Mouse (Mus musculus): ENCODE results near the gene Rorc. TPM values are rescaled to one million over a fixed set of nuclear protein-coding genes. Genes with fewer than 3 reads are reported as not detected.

Gene Rorc
- polyA plus RNA-seq, 1 experiment from 2014 or later = 1.0 TPM

DNA sequence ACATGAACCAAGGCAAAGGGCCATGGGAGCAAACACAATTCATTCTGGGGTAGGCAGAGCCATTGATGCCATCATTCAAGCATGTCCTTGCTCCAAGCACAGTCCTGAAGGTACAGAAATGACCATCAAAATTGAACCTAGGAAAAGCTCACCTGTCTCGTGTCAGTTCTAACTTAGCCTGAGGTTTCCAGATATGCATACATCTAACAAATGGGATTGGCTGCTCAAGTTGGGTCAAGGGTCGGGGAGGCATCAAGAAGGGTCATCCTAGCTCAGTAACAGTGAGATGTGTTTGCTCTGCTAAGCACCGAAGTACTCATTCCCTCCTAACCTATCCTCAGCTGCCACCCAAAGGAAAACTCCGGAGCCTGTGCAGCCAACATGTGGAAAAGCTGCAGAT is 24.3 kb downstream of the Rorc start:
- no peak overlapping the region for H3K9ac ChIP-seq (replicated peaks)
- WGBS = 85% methylated on average over 4 of the region's 4 CpGs
- no peak for ATAC-seq (replicated peaks)
- no peak overlapping the region for H3K4me2 ChIP-seq (replicated peaks)
- H3K27me3 ChIP-seq = peaks cover 7% of the 10 kb centered on the region; the same call in 1 of the 2 replicates
- peaks cover 22% of the 10 kb centered on the region for H3K4me1 ChIP-seq
- no peaks in the 10 kb centered on the region for H3K9me3 ChIP-seq
- no peaks in the 10 kb centered on the region for H3K36me3 ChIP-seq
- H3K27ac ChIP-seq (replicated peaks) = no peak overlapping the region
- no peak overlapping the region for H3K4me3 ChIP-seq

DNA sequence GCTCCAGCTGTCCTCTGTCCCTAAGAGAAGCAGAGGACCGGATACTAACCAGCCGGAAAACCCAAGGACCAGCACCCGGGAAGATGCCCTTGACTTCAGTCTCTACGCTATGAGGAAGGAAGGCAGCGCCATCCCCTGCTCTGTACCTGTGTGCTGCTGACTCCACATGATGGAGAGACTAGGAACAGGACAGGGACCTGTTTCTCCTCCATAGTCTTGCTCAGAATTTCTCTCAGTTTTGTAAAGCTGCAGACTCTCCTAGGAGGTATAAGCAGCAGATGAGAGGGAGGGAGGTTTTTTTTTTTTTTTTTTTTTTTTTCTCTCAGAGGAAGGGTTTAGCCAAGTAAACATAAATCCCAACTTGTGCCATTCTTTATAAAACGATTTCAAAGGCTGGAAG is 25.6 kb downstream of the Rorc start, which contains the start of gene Lingo4:
Gene Lingo4, plus strand, starts transcription at position 301 of the 400 bp plus-strand sequence.
- WGBS = 80% methylated on average over 6 of the region's 6 CpGs
- peaks cover 7% of the 10 kb centered on the region; the same call in 1 of the 2 replicates for H3K27me3 ChIP-seq

DNA sequence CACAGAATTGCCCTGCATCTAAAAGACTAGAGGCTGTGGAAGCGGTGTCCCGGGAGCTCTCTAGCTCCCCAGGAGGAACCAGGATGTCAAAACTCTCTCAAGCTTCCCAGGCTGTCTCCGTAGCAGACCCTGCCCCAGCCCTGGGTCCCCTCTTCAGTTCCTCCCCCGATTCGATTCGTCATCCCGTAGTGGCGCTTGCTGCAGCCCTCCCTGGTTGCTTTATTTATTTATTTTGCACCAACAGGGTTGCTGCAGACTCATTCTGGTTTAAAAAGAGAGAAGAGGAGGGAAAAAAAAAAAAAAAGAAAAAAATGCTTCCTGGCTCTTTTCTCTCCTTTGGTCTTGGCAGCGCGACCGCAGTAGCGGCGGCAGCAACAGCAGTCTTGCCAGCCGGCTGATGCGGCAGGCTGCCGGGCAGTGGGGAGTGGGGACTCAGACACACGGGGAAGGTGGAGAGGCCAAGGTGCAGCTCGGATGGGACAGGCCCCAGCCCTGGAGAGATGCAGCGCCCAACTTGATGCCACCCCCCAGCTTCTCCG is 26.4 kb downstream of the Rorc start:
- Histone ChIP-seq H3K27ac (replicated peaks) (peak overlapping the region; percentile 55), H3K9me3 (no peaks in the 10 kb centered on the region), H3K4me2 (replicated peaks) (peak overlapping the region; percentile 75), H3K36me3 (no peaks in the 10 kb centered on the region), H3K9ac (replicated peaks) (peak overlapping the region; percentile 56), H3K27me3 (peaks cover 7% of the 10 kb centered on the region; the same call in 1 of the 2 replicates), H3K4me1 (peaks cover 22% of the 10 kb centered on the region), H3K4me3 (peak overlapping the region; percentile 42)
- peak; percentile 82 for ATAC-seq (replicated peaks)
- under 1% methylated on average over 20 of the region's 20 CpGs for WGBS

More for the DNA sequence above, 25.6 kb downstream of the Rorc start, which contains the start of gene Lingo4:
- peak within 1 kb of the TSS; percentile 55 for H3K27ac ChIP-seq (replicated peaks)
- peaks cover 22% of the 10 kb centered on the region for H3K4me1 ChIP-seq
- no peaks in the 10 kb centered on the region for H3K36me3 ChIP-seq
- ATAC-seq (replicated peaks) = no peak
- H3K9ac ChIP-seq (replicated peaks) = peak within 1 kb of the TSS; percentile 56
- peak within 1 kb of the TSS; percentile 42 for H3K4me3 ChIP-seq
- H3K4me2 ChIP-seq (replicated peaks) = peak within 1 kb of the TSS; percentile 75
- no peaks in the 10 kb centered on the region for H3K9me3 ChIP-seq

DNA sequence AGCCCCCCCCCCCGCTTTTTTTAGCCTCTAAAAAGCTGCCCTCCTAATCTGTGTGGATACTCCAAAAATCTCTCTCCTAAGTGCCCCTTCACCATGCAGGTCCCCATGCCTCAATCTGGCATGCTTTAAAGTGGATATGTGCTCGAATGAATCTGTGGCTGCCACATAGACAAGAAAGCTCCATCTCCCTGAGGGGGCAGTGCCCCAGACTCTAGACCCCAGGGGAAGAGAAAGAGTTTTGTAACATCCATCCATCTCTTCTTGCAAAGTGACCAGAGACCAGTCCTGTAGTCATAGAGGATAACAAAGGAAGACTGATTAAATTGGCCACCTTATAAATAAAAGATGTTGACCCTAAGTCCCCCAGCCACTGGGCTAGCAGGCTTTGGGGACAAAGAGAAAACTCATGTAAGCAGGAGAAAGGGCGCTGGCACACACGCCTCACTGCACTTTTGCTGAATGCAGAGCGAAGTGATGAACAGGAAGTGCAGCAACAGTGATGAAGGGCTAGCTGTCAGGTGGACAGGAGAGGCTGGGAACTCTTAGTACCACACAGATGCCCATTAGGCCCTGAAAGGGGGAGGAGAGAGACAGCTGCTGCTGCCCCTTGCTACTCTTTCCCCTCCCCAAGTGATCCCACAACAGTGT is 27.2 kb downstream of the Rorc start:
- Histone ChIP-seq H3K4me2 (replicated peaks) (peak overlapping the region; percentile 75), H3K27me3 (peaks cover 7% of the 10 kb centered on the region; the same call in 1 of the 2 replicates), H3K9ac (replicated peaks) (no peak overlapping the region; the same call in 1 of the 2 replicates), H3K4me3 (peak overlapping the region; percentile 42), H3K36me3 (no peaks in the 10 kb centered on the region), H3K27ac (replicated peaks) (no peak overlapping the region), H3K4me1 (peaks cover 26% of the 10 kb centered on the region), H3K9me3 (no peaks in the 10 kb centered on the region)
- ATAC-seq (replicated peaks) = no peak
- 16% methylated on average over 5 of the region's 5 CpGs for WGBS

DNA sequence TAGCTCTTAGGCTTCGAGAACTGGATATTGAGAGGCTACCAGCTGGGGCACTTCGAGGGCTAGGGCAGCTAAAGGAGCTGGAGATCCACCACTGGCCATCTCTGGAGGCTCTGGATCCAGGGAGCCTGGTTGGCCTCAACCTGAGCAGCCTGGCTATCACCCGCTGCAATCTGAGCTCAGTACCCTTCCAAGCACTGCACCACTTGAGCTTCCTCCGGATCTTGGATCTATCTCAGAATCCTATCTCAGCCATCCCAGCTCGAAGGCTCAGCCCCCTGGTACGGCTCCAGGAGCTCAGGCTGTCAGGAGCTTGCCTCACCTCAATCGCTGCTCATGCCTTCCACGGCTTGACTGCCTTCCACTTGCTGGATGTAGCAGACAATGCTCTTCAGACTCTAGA is 29.9 kb downstream of the Rorc start:
- no peak for ATAC-seq (replicated peaks)
- H3K4me2 ChIP-seq (replicated peaks) = no peak overlapping the region
- no peaks in the 10 kb centered on the region for H3K36me3 ChIP-seq
- H3K4me1 ChIP-seq = peaks cover 31% of the 10 kb centered on the region
- WGBS = 72% methylated on average over 8 of the region's 8 CpGs
- no peak overlapping the region for H3K9ac ChIP-seq (replicated peaks)
- H3K27me3 ChIP-seq = peaks cover 7% of the 10 kb centered on the region; the same call in 1 of the 2 replicates
- H3K4me3 ChIP-seq = no peak overlapping the region
- no peaks in the 10 kb centered on the region for H3K9me3 ChIP-seq
- H3K27ac ChIP-seq (replicated peaks) = no peak overlapping the region

DNA sequence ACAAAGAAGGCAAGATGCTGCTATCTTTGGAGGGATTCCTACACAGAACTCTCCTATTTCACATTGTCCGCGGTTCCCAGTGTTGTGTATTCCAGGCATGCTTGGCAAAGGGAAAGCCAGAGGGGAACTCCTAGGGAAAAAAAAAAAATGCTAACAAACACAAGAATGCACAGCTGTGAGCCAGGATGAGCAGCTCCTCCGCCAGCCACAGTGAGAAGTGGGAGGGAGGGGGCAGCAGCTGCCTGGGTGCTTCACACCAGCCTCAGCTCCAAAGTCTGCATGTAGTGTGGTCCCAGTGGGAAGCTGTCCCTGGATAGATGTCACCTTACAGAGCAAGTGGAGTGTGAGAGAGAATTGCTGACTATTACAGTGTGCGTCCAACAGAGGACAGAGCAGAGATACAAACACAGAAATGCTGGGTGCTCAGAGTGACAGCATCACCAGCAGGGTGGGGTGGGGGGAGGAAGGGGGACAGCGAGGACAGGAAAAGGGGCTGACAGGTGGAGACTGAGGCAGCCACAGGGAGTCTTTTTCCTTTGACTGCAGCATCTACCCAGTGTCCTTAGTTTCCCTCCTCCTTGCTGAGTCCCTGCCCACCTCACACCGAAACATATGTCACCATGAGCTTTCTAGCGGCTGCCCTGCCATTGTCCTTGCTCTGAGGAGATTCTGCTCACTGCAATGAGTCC is 31.9 kb downstream of the Rorc start:
- peak; percentile 77 for ATAC-seq (replicated peaks)
- 37% methylated on average over 7 of the region's 7 CpGs for WGBS
- H3K4me1 ChIP-seq = peaks cover 21% of the 10 kb centered on the region
- H3K4me3 ChIP-seq = no peak overlapping the region
- peak overlapping the region; percentile 52; the same call in 1 of the 2 replicates for H3K27ac ChIP-seq (replicated peaks)
- no peak overlapping the region for H3K9ac ChIP-seq (replicated peaks)
- H3K36me3 ChIP-seq = no peaks in the 10 kb centered on the region
- no peaks in the 10 kb centered on the region for H3K9me3 ChIP-seq
- no peaks in the 10 kb centered on the region for H3K27me3 ChIP-seq
- H3K4me2 ChIP-seq (replicated peaks) = no peak overlapping the region

DNA sequence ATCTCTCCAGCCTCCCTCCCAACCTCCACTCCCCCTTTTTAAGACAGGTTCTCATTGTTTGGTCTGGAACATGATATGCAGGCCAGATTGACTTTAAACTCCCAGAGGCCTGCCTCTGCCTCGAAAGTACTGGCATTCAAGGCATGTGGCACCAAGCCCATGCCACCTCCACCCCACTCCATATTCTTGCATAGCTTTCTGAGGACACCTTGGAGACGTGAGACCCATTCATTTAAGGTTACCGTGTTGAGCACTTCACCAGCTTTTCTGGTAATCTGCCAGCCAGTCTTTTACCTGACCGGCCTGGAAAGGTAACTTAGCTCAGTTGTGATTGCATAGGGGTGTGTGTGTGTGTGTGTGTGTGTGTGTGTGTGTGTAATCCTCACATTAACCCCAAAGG is 33.0 kb downstream of the Rorc start:
- no peak for ATAC-seq (replicated peaks)
- Histone ChIP-seq H3K27me3 (no peaks in the 10 kb centered on the region), H3K9me3 (no peaks in the 10 kb centered on the region), H3K27ac (replicated peaks) (no peak overlapping the region), H3K4me2 (replicated peaks) (no peak overlapping the region), H3K36me3 (no peaks in the 10 kb centered on the region), H3K4me1 (peaks cover 10% of the 10 kb centered on the region), H3K4me3 (no peak overlapping the region), H3K9ac (replicated peaks) (no peak overlapping the region)
- 77% methylated on average over 4 of the region's 4 CpGs for WGBS

DNA sequence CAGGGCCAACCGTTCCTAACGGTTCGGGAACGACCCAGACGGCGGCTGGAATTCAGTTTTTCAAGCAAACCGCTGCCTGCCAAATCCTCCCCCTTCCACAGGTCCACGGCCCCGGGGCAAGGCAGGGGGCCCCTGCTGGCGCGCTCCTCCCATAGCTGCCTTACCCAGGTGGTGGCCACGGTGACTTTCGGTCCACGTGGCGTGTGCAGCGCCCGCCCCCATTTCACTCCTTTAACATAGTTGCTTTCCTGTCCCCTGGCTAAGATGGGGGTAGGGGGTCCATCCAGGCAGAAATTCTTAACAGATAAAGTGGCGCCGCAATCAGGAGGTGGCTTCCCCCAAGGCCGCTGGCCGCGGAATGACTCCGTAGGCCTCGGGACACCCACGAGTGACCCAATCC is 39.9 kb downstream of the Rorc start:
- peak overlapping the region; percentile 90 for H3K4me2 ChIP-seq (replicated peaks)
- H3K9me3 ChIP-seq = no peaks in the 10 kb centered on the region
- peak overlapping the region; percentile 56 for H3K9ac ChIP-seq (replicated peaks)
- peak overlapping the region; percentile 74 for H3K4me3 ChIP-seq
- peak overlapping the region; percentile 84 for H3K27ac ChIP-seq (replicated peaks)
- peak; percentile 68 for ATAC-seq (replicated peaks)
- 4% methylated on average over 25 of the region's 25 CpGs for WGBS
- H3K27me3 ChIP-seq = no peaks in the 10 kb centered on the region
- H3K4me1 ChIP-seq = peaks cover 17% of the 10 kb centered on the region
- no peaks in the 10 kb centered on the region for H3K36me3 ChIP-seq

DNA sequence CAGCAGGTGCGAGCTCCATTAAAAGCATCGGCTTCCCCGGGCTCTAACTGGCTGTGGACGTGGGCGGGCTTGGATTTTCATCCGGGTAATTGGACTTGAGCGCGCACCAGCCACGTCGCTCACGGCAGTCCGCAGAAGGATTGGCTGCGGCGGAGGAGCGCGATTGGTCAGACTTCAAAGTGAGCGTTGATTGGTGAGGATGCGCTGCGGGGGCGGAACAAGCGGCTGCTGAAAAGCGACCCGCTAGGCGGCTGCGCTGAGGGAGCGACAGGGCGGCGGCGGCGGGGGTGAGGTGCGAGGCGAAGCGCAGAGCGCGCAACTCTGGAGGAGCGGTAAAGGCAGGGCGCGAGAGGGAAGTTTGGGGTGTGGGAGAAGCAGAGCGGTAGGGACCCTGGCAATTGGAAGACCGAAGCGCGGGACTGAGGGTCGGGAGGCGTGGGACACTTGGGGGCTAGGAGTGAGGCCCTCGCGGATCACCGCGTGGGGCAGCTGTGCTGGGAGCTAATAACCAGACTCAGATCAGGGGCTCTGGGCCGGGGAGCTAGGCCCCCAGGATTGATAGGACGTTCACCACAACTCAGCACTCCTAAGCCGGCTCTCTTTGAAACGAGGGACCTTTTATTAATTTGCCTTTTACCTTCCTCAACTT is 40.6 kb downstream of the Rorc start, which contains the start of gene Tdrkh:
Gene Tdrkh, plus strand, starts transcription at position 243 of the 649 bp plus-strand sequence.
- Histone ChIP-seq H3K4me2 (replicated peaks) (peak within 1 kb of the TSS; percentile 90), H3K4me3 (peak within 1 kb of the TSS; percentile 74), H3K9me3 (no peaks in the 10 kb centered on the region), H3K36me3 (no peaks in the 10 kb centered on the region), H3K9ac (replicated peaks) (peak within 1 kb of the TSS; percentile 78), H3K4me1 (peaks cover 17% of the 10 kb centered on the region), H3K27ac (replicated peaks) (peak within 1 kb of the TSS; percentile 84), H3K27me3 (no peaks in the 10 kb centered on the region)
- peak; percentile 99 for ATAC-seq (replicated peaks)
- 5% methylated on average over 52 of the region's 52 CpGs for WGBS

DNA sequence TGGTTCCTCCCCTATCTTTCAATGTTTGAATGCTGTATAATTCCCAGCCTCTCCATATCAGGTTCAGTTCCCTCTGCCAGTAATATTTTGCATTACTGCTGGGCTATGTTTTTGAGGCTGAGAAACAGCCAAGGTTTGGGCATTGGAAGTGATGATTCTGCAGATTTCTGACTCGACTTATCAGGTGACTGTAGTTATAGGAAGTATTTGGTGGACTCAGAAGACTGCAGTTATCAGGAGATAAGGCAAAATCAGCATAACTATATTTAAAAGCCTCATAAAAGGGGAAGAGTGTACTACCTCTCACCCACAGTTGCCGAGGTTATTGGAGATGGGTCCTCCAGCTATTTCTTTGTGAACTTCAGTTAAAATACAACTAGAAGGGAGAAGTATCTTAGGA is 58.4 kb downstream of the Rorc start:
- Histone ChIP-seq H3K27ac (replicated peaks) (no peak overlapping the region), H3K4me1 (no peaks in the 10 kb centered on the region), H3K27me3 (no peaks in the 10 kb centered on the region), H3K36me3 (peaks cover 49% of the 10 kb centered on the region), H3K9me3 (no peaks in the 10 kb centered on the region), H3K9ac (replicated peaks) (no peak overlapping the region), H3K4me2 (replicated peaks) (no peak overlapping the region), H3K4me3 (no peak overlapping the region)
- no peak for ATAC-seq (replicated peaks)
- 84% methylated on average over 2 of the region's 2 CpGs for WGBS

DNA sequence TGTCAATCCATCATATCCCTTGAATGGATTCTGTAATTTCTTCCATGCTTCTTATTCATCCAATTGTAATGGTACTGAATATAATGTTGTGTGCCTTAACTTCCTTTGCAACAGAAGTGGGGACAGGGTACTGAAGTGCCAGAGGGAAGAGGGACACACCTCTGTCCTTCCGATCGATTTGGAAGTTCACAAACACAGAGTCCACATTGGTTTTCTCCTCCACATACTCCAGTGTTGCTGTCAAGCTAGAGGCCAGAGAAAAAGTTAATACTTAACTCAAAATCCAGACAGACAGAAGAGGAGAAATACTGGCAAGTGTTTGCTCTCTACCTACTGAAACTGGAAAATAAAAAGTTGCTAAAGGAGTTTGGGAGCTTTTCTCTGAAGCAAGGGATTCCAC is 61.7 kb downstream of the Rorc start:
- H3K9me3 ChIP-seq = no peaks in the 10 kb centered on the region
- H3K4me2 ChIP-seq (replicated peaks) = no peak overlapping the region
- H3K9ac ChIP-seq (replicated peaks) = no peak overlapping the region
- H3K4me3 ChIP-seq = no peak overlapping the region
- no peak for ATAC-seq (replicated peaks)
- peaks cover 22% of the 10 kb centered on the region for H3K36me3 ChIP-seq
- H3K27ac ChIP-seq (replicated peaks) = no peak overlapping the region
- 94% methylated on average over 2 of the region's 2 CpGs for WGBS
- H3K4me1 ChIP-seq = no peaks in the 10 kb centered on the region
- H3K27me3 ChIP-seq = no peaks in the 10 kb centered on the region

DNA sequence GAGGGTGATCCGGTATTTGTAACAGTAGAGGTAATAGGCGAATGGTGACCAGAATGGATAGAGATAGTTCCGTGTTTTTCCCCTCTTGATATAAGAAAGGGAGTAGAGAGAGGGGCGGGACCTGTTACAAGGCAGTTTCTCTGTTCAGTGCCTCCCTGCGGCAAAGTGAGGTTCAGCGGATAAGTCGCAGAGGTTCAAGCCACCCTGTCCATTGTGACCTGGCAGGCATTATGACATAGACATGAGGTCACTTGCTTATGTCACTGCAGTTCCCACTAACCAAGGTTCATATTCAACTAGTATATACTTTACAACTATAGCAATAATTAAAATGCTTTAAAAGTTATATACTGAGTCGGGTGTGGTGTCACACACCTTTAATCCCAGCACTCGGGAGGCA is 63.8 kb downstream of the Rorc start:
- WGBS = 86% methylated on average over 9 of the region's 9 CpGs
- ATAC-seq (replicated peaks) = no peak
- Histone ChIP-seq H3K4me1 (no peaks in the 10 kb centered on the region), H3K27ac (replicated peaks) (no peak overlapping the region), H3K36me3 (0 out of 2 replicates have a peak, but pooled peaks cover 9% of the 10 kb centered on the region), H3K27me3 (no peaks in the 10 kb centered on the region), H3K4me2 (replicated peaks) (no peak overlapping the region), H3K4me3 (no peak overlapping the region), H3K9ac (replicated peaks) (no peak overlapping the region), H3K9me3 (no peaks in the 10 kb centered on the region)
